Mouse (Mus musculus) urinary bladder, postnatal 25 days (tissue): ENCODE results near the gene 9130230L23Rik.

Source experiments
- DNase-seq: peaks from one replicate; pipeline ENCODE4 v3.0.0; 2022; ENCODE audit warnings: low spot score

Gene 9130230L23Rik

GRCm38 (mm10) chr5:66004134-66004925 lies at the start of gene 9130230L23Rik:
Gene 9130230L23Rik, minus strand, starts transcription at chr5:66004285.
- DNase-seq = no peak

GRCm38 (mm10) chr5:66052777-66053548 lies 48.9 kb upstream of the 9130230L23Rik start:
- no peak for DNase-seq

- DNase-seq = no peak
Measured at GRCm38 (mm10) chr5:66050841-66051240, 46.8 kb upstream of the 9130230L23Rik start.

- DNase-seq = no peak
Measured at GRCm38 (mm10) chr5:66046356-66046755, 42.3 kb upstream of the 9130230L23Rik start.

GRCm38 (mm10) chr5:66043897-66044296 lies 39.8 kb upstream of the 9130230L23Rik start:
- DNase-seq = no peak

GRCm38 (mm10) chr5:66042651-66043340 lies 38.7 kb upstream of the 9130230L23Rik start:
- no peak for DNase-seq

GRCm38 (mm10) chr5:66040744-66041279 lies 36.7 kb upstream of the 9130230L23Rik start:
- no peak for DNase-seq

GRCm38 (mm10) chr5:66039813-66040212 lies 35.7 kb upstream of the 9130230L23Rik start:
- no peak for DNase-seq

- DNase-seq = no peak
Measured at GRCm38 (mm10) chr5:66037066-66037465, 33.0 kb upstream of the 9130230L23Rik start.

GRCm38 (mm10) chr5:66036440-66037054 lies 32.5 kb upstream of the 9130230L23Rik start:
- DNase-seq = no peak

- DNase-seq = no peak
Measured at GRCm38 (mm10) chr5:66034375-66035195, 30.5 kb upstream of the 9130230L23Rik start.

- no peak for DNase-seq
Measured at GRCm38 (mm10) chr5:66032826-66033225, 28.7 kb upstream of the 9130230L23Rik start.

- no peak for DNase-seq
Measured at GRCm38 (mm10) chr5:66031699-66032098, 27.6 kb upstream of the 9130230L23Rik start.

GRCm38 (mm10) chr5:66028232-66028631 lies 24.1 kb upstream of the 9130230L23Rik start:
- DNase-seq = no peak

GRCm38 (mm10) chr5:66027206-66027605 lies 23.1 kb upstream of the 9130230L23Rik start:
- no peak for DNase-seq

- no peak for DNase-seq
Measured at GRCm38 (mm10) chr5:66026796-66027195, 22.7 kb upstream of the 9130230L23Rik start.

- DNase-seq = no peak
Measured at GRCm38 (mm10) chr5:66015449-66015961, 11.4 kb upstream of the 9130230L23Rik start.

- DNase-seq = no peak
Measured at GRCm38 (mm10) chr5:66014437-66014836, 10.4 kb upstream of the 9130230L23Rik start.

- no peak for DNase-seq
Measured at GRCm38 (mm10) chr5:66013999-66014398, 9.9 kb upstream of the 9130230L23Rik start.

- DNase-seq = no peak
Measured at GRCm38 (mm10) chr5:66008245-66008967, 4.3 kb upstream of the 9130230L23Rik start.
